Mouse (Mus musculus): ENCODE results near the gene Pecr.
A peak's percentile ranks its signal among the peaks of the same experiment; 100 is the strongest.

GRCm38 (mm10) chr1:72307317-72307798 lies 23.2 kb upstream of the Pecr start, which contains the start of gene Xrcc5:
- TF ChIP-seq POLR2A (IDR thresholded peaks at IDR 0.05; ENCODE audit: control insufficient read depth, extremely low read depth, insufficient read depth, low read length, poor library complexity) (0 out of 2 replicates have a peak, but pooled peaks have one; percentile 37), CTCF (IDR thresholded peaks at IDR 0.05; ENCODE audit: borderline replicate concordance, control insufficient read depth, extremely low read depth, insufficient read depth, low read length, poor library complexity) (peak; percentile 19; the same call in 1 of the 2 replicates)
